Mouse (Mus musculus) bone marrow macrophage, adult 2 months (primary cell): ENCODE measurements around the gene Zfp646.

Experiments used
- CTCF ChIP-seq: IDR thresholded peaks from 2 replicates; pipeline ENCODE4 v1.5.1; 2012; ENCODE audit warnings: low read depth, mild to moderate bottlenecking, low read length, moderate library complexity
- POLR2A ChIP-seq: IDR thresholded peaks from 2 replicates; pipeline ENCODE4 v1.6.1; 2012; ENCODE audit warnings: mild to moderate bottlenecking, low read depth, low read length, borderline replicate concordance

- TF ChIP-seq CTCF (no peak), POLR2A (no peak)
Observed at GRCm38 (mm10) chr7:127887781-127888180, 11.8 kb downstream of the Zfp646 start.
